Mouse (Mus musculus) adrenal gland (tissue): ENCODE data around the gene Gm2431.
"Not testable (repeated sequence)": the region's sequence is repeated elsewhere in the genome, so short reads cannot be mapped to it uniquely, and the experiment has no call there.

Source experiments
- intact Hi-C: fragments of 180-260 bp; cut with DNase I; formaldehyde crosslinking; loops from one replicate; pipeline ENCODE4 v1.15.1; 2025

Gm2431 gene

DNA sequence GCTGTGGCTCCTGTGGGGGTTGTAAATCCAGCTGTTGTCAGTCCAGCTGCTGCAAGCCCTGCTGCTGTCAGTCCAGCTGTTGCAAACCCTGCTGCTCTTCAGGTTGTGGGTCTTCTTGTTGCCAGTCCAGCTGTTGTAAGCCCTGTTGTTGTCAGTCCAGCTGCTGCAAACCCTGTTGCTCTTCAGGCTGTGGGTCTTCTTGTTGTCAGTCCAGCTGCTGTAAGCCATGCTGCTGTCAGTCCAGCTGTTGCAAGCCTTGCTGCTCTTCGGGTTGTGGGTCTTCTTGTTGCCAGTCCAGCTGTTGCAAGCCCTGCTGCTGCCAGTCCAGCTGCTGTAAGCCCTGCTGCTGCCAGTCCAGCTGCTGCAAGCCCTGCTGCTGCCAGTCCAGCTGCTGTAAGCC is 46.0 kb downstream of the Gm2431 start:
- intact Hi-C loops: not testable (repeated sequence)

GRCm38 (mm10) chr7:142211559-142211958 is 46.6 kb downstream of the Gm2431 start, which contains the start of gene Gm7579:
Gene Gm7579 (plus strand): TSS chr7:142211859.
- intact Hi-C loops: no loop called here
